Mouse (Mus musculus): Measurements from ENCODE around the gene Piwil4. TPM values are rescaled to one million over a fixed set of nuclear protein-coding genes. Genes with fewer than 3 reads are reported as not detected.
A peak's percentile ranks its signal among the peaks of the same experiment; 100 is the strongest.

Gene Piwil4
- total and polyA plus RNA-seq, 2 experiments from 2014 or later: 0.42 to 0.48 TPM

DNA sequence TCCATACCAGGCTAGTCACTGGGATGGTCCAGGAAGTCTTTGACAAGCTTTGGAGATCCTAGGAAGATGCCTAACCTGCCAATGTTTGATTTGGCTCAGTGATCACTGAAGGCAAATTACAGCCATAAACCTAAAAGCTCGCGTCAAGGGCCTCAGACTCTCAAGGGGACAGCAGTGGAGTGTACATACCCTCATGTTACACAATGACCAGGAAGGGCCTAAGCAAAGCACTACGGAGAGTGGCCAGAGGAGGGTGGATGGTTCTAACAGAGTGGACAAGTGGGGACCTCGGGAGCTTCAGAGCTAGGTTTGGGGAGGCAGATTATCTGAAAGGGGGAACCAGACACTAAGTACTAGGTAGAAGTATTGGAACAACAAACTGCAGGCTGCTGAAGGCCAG is 13.9 kb downstream of the Piwil4 start:
- no peak overlapping the region for H3K4me3 ChIP-seq (ENCODE audit: low read length)
- DNase-seq (ENCODE audit: low spot score) (no peak), ATAC-seq (no peak)
- no peaks in the 10 kb centered on the region for H3K4me1 ChIP-seq (ENCODE audit: insufficient read depth, low read length)
- H3K27me3 ChIP-seq (ENCODE audit: insufficient read depth, low read length): no peaks in the 10 kb centered on the region; the same call in 1 of the 2 replicates
- no peak overlapping the region for H3K4me2 ChIP-seq (ENCODE audit: low read depth, low read length)
- no peaks in the 10 kb centered on the region for H3K9me3 ChIP-seq (ENCODE audit: low read length)
- H3K9ac ChIP-seq (replicated peaks; ENCODE audit: low read length): no peak overlapping the region
- H3K36me3 ChIP-seq (ENCODE audit: insufficient read depth, low read length): no peaks in the 10 kb centered on the region
- no peak for TF ChIP-seq CTCF (IDR thresholded peaks at IDR 0.05; ENCODE audit: low read depth)
- 90% methylated on average over 4 of the region's 4 CpGs for WGBS
- H3K27ac ChIP-seq: no peak overlapping the region

DNA sequence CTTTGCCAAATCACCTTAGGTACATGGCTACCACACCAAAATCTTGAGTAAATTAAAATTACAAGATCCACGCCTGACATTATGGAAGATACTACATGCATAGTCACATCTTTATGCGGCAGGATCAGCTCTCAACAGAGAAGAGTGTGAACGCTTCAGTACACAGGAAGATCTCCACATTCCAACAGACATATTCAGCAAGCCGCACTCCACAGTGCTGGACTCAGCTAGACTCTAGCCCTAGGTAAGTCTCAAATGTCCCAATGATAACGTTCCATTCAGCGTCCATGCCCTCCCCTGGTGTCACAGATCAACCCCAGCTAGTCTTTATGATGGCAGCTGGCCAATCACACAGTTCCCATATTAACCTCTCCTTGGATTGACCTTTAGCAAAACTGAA is 14.5 kb downstream of the Piwil4 start:
- no peak for ATAC-seq
- Histone ChIP-seq H3K27ac (no peak overlapping the region), H3K36me3 (ENCODE audit: insufficient read depth, low read length) (no peaks in the 10 kb centered on the region), H3K9ac (replicated peaks; ENCODE audit: low read length) (no peak overlapping the region), H3K4me1 (ENCODE audit: insufficient read depth, low read length) (no peaks in the 10 kb centered on the region), H3K4me3 (ENCODE audit: low read length) (no peak overlapping the region), H3K4me2 (ENCODE audit: low read depth, low read length) (no peak overlapping the region), H3K27me3 (ENCODE audit: insufficient read depth, low read length) (no peaks in the 10 kb centered on the region; the same call in 1 of the 2 replicates), H3K9me3 (ENCODE audit: low read length) (no peaks in the 10 kb centered on the region)
- WGBS: 86% methylated on average over 6 of the region's 6 CpGs
- DNase-seq (ENCODE audit: low spot score): no peak
- TF ChIP-seq CTCF (IDR thresholded peaks at IDR 0.05; ENCODE audit: low read depth): no peak

GRCm38 (mm10) chr9:14724755-14725420 is 15.6 kb downstream of the Piwil4 start:
- 82% methylated on average over 5 of the region's 5 CpGs for WGBS
- H3K4me2 ChIP-seq (ENCODE audit: low read depth, low read length): no peak overlapping the region
- H3K27me3 ChIP-seq (ENCODE audit: insufficient read depth, low read length): no peaks in the 10 kb centered on the region; the same call in 1 of the 2 replicates
- no peak for TF ChIP-seq CTCF (IDR thresholded peaks at IDR 0.05; ENCODE audit: low read depth)
- DNase-seq (ENCODE audit: low spot score) (no peak), ATAC-seq (no peak)
- no peaks in the 10 kb centered on the region for H3K9me3 ChIP-seq (ENCODE audit: low read length)
- no peak overlapping the region for H3K4me3 ChIP-seq (ENCODE audit: low read length)
- H3K36me3 ChIP-seq (ENCODE audit: insufficient read depth, low read length): no peaks in the 10 kb centered on the region
- no peak overlapping the region for H3K27ac ChIP-seq
- no peak overlapping the region for H3K9ac ChIP-seq (replicated peaks; ENCODE audit: low read length)
- H3K4me1 ChIP-seq (ENCODE audit: insufficient read depth, low read length): no peaks in the 10 kb centered on the region

DNA sequence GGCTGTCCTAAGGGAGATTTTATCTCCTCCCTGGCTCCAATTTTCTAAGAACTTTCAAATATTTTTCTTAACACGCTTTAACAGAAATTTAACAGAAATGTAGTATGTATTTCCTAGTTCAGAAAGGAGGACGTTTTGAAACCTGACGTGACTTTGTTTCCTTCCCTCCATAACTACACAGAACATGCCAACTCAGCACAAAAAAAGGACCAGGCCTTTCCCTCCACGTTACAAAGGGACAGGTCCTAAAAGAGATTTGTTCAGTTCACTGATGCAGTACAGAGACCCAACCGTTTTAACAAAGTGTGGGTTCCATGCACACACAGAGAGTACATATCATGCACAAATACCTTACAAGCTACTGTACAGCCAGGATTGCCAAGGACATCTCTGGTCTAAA is 18.9 kb downstream of the Piwil4 start:
- 77% methylated on average over 5 of the region's 5 CpGs for WGBS
- H3K4me3 ChIP-seq (ENCODE audit: low read length): no peak overlapping the region
- no peak for ATAC-seq

GRCm38 (mm10) chr9:14720384-14720783 is 20.1 kb downstream of the Piwil4 start:
- Histone ChIP-seq H3K9me3 (ENCODE audit: low read length) (no peaks in the 10 kb centered on the region), H3K4me2 (ENCODE audit: low read depth, low read length) (no peak overlapping the region), H3K4me3 (ENCODE audit: low read length) (no peak overlapping the region), H3K4me1 (ENCODE audit: insufficient read depth, low read length) (no peaks in the 10 kb centered on the region), H3K27me3 (ENCODE audit: insufficient read depth, low read length) (no peaks in the 10 kb centered on the region), H3K27ac (no peak overlapping the region), H3K36me3 (ENCODE audit: insufficient read depth, low read length) (no peaks in the 10 kb centered on the region), H3K9ac (replicated peaks; ENCODE audit: low read length) (no peak overlapping the region)
- no peak for ATAC-seq
- TF ChIP-seq CTCF (IDR thresholded peaks at IDR 0.05; ENCODE audit: low read depth): no peak
- WGBS: 52% methylated on average over 2 of the region's 2 CpGs
- no peak for DNase-seq (ENCODE audit: low spot score)

More for the DNA sequence above, 18.9 kb downstream of the Piwil4 start:
- Histone ChIP-seq H3K27ac (no peak overlapping the region), H3K4me2 (ENCODE audit: low read depth, low read length) (no peak overlapping the region), H3K9me3 (ENCODE audit: low read length) (no peaks in the 10 kb centered on the region), H3K4me1 (ENCODE audit: insufficient read depth, low read length) (no peaks in the 10 kb centered on the region), H3K27me3 (ENCODE audit: insufficient read depth, low read length) (no peaks in the 10 kb centered on the region; the same call in 1 of the 2 replicates), H3K9ac (replicated peaks; ENCODE audit: low read length) (no peak overlapping the region), H3K36me3 (ENCODE audit: insufficient read depth, low read length) (no peaks in the 10 kb centered on the region)
- no peak for TF ChIP-seq CTCF (IDR thresholded peaks at IDR 0.05; ENCODE audit: low read depth)
- no peak for DNase-seq (ENCODE audit: low spot score)

GRCm38 (mm10) chr9:14718332-14718691 is 22.2 kb downstream of the Piwil4 start:
- no peak overlapping the region; the same call in 1 of the 2 replicates for H3K27ac ChIP-seq
- H3K9me3 ChIP-seq (ENCODE audit: low read length): no peaks in the 10 kb centered on the region
- no peaks in the 10 kb centered on the region for H3K36me3 ChIP-seq (ENCODE audit: insufficient read depth, low read length)
- no peak for TF ChIP-seq CTCF (IDR thresholded peaks at IDR 0.05; ENCODE audit: low read depth)
- H3K4me2 ChIP-seq (ENCODE audit: low read depth, low read length): peak overlapping the region; percentile 34
- DNase-seq (ENCODE audit: low spot score): no peak
- no peaks in the 10 kb centered on the region for H3K4me1 ChIP-seq (ENCODE audit: insufficient read depth, low read length)
- 0 out of 2 replicates have a peak overlapping the region, but pooled peaks have one; percentile 13 for H3K9ac ChIP-seq (replicated peaks; ENCODE audit: low read length)
- H3K27me3 ChIP-seq (ENCODE audit: insufficient read depth, low read length): no peaks in the 10 kb centered on the region
- no peak for ATAC-seq
- no peak overlapping the region for H3K4me3 ChIP-seq (ENCODE audit: low read length)

DNA sequence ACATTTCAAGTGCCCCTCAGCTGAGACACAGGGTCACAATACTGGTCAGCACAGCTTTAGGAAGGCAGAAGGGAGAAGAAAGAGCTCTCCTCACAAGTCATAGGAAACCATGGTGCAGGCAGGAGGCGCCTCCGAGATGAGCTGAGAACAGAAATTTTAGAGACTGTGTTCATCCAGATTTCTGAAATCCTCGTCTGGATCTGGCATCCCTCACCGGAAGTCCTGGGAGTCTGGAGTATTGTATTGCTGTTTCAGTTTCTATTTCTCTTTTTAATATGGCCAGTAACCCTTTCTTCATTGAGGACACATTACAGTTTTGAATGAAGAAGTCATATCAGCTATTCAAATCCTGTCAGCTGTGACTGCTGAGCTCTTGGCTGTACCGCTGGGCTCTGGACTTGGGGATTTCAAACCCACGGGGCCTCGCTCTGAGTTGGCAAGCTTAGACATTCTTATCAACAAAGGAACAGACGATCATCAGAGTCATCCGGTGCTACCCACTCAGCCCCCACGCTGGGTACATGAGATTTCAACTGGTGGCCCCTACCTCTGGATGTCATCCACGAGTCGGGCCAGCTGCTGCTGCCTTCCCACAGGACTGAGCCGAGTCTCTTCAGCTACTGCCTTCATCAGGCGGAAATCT is 22.7 kb downstream of the Piwil4 start:
- Histone ChIP-seq H3K4me3 (ENCODE audit: low read length) (0 out of 2 replicates have a peak overlapping the region, but pooled peaks have one; percentile 3), H3K36me3 (ENCODE audit: insufficient read depth, low read length) (no peaks in the 10 kb centered on the region), H3K9me3 (ENCODE audit: low read length) (no peaks in the 10 kb centered on the region), H3K27me3 (ENCODE audit: insufficient read depth, low read length) (no peaks in the 10 kb centered on the region), H3K4me1 (ENCODE audit: insufficient read depth, low read length) (no peaks in the 10 kb centered on the region), H3K9ac (replicated peaks; ENCODE audit: low read length) (0 out of 2 replicates have a peak overlapping the region, but pooled peaks have one; percentile 13), H3K4me2 (ENCODE audit: low read depth, low read length) (peak overlapping the region; percentile 34), H3K27ac (no peak overlapping the region; the same call in 1 of the 2 replicates)
- DNase-seq (ENCODE audit: low spot score): peak; percentile 47
- 32% methylated on average over 14 of the region's 14 CpGs for WGBS
- ATAC-seq: peak; percentile 82
- TF ChIP-seq CTCF (IDR thresholded peaks at IDR 0.05; ENCODE audit: low read depth): peak; percentile 4; the same call in 1 of the 2 replicates
